Mouse (Mus musculus) cortical plate, adult 2 months (tissue): Measurements from ENCODE around the gene Ccdc149.

ENCODE experiments used
- CTCF ChIP-seq: fragments of 200-500 bp; IDR thresholded peaks from 2 replicates; pipeline ENCODE4 v1.5.1; 2011; ENCODE audit warnings: mild to moderate bottlenecking, control low read depth, low read length; ENCODE audit not compliant: insufficient read depth; ENCODE audit errors: extremely low read depth
- POLR2A ChIP-seq: fragments of 200-500 bp; IDR thresholded peaks from 2 replicates; pipeline ENCODE4 v1.6.1; 2011; ENCODE audit warnings: mild to moderate bottlenecking, low read length, control low read depth; ENCODE audit not compliant: insufficient read depth; ENCODE audit errors: extremely low read depth

DNA sequence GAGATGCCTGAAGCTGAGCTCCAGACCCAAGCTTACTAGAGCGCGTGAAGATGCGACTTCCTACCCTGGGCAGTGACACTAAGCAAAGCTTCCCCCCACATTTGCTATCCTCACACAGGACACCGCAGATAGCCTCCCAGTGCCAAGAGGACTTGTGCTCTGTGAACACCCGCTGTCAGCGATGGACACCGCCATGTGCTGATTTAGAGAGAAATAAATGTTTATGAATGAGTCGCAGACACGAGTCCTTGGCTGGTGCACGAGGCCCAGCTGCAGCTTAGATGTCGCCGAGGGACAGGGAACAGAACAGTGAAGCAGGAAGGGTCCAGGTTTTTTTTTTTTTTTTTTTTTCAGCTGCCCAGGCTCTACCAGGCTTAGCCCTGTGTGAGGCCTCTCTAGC lies 61.1 kb downstream of the Ccdc149 start:
- TF ChIP-seq CTCF (no peak), POLR2A (no peak)
